Mouse (Mus musculus) adrenal gland, postnatal 25 days (tissue): ENCODE data around the gene Yae1d1. TPM values are rescaled to one million over a fixed set of nuclear protein-coding genes. Genes with fewer than 3 reads are reported as not detected.
"Not testable (repeated sequence)": the region's sequence is repeated elsewhere in the genome, so short reads cannot be mapped to it uniquely, and the experiment has no call there.

Source experiments
- DNase-seq: peaks from one replicate; pipeline ENCODE4 v3.0.0; 2021; ENCODE audit warnings: mixed read lengths
- long read RNA-seq: library from polyadenylated mRNA; stranded (forward); transcript quantifications from one replicate; pipeline ENCODE4 v2.0.0, GENCODE M21; 2021
- total RNA-seq: library from RNA; stranded (reverse); gene quantifications from 2 replicates; pipeline ENCODE4 v1.2.3, GENCODE M21; 2021

The Yae1d1 gene
- total RNA-seq = 23.6 and 28.2 TPM in 2 replicates
- long read RNA-seq, full-length matches to known transcripts = 28 of 31 reads
- long read RNA-seq, partial matches to known transcripts = 0 of 31 reads
- long read RNA-seq, other reads (novel, unspliced or antisense) = 3 of 31 reads

DNA sequence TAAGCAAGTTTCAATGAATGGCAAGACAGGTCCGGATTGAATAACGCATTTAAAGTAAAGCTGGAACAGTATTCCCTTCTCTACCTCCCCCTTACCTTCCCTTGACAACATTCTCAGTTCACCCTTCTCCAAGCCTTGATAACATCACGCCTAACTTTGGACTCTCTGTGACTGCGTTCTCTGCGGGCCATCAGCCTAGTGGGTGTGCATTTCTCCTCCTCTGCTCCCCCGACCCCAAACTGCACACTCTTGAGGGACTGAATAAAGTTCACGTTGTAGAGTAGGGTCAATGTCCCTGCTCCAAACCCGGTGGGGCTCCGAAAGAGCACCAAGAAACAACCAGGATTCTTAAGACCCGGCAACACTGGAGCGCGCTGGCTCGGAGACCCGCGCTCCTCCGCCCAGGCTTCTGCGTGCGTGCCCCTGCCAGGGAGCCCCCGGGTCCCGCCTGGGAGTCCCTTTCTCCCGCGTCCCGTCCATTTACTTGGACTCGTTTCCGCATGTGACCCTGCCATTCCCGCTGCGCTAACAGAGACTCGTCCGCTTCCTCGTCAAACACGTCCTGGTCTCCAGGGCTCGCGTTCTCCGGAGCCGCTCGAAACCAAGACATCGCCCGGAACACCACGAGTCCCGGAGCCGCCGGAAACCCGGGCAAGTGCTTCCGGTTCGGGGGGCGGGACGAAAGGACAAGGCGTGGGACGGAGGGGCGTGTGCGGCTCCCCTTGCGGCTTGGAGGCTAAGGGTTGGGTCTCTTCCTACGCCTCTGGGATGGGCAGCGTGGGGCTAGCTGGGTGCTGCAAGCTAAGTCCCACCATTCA is at the start of gene Yae1d1:
Gene Yae1d1 (minus strand): TSS at position 653 of the 818 bp plus-strand sequence.
- peak; percentile 96 for DNase-seq

DNA sequence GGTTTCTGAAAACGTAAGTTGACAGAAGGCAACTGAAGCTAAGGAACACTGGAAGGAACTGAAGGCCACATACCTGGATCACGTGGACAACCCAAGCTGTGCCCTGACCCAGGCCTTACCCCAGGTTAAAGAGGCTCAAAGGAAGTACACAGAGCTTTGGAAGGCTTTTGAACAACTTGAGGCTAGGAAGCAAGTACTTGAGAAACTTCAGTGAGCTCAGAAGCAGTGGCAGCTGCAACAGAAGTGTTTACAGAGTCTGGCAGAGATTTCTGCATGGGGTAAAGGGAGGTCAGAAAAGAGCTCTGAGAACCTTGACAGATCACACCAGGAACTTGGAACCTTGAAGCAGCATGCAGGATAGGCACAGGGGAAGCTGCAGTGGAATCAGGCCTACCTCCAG is 45.7 kb upstream of the Yae1d1 start:
- no peak for DNase-seq

DNA sequence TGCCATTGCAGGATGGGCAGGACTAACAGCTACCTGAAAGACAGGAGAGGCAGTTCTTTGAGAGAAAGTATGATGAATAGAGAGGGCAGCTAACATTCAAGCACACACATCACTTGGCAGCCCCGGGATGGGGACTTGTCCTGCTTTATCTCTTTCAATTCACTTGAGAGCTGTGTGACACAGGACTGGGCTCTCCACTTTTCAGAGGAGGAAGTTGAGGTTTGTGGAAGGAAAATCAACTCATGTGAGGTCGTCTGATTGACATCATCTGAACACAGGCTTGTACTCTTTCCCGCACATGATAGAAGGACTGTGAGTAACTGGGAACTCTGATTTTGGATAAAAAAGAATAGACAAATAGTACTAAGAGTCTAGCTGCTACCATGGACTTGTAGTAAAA is 23.5 kb upstream of the Yae1d1 start:
- DNase-seq = no peak

DNA sequence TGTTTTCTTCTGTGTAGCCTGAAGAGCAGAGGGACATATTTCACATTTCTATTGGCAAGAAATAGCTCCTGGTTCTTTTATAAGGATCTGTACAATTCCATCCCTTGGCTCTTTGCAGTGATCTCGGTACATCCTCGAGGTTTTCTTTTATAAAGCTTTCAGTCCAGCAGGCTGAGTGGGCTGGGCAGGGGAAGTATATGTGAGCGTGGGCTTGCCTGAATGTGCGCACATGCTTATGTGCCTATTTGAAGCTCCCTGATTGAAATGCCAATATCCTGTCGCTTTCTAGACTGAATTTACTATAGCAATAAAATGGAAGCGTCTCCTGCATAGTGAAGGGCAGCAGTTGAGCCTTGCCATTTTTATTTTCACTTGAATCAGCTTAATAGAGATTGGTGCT is 20.1 kb upstream of the Yae1d1 start:
- no peak for DNase-seq

DNA sequence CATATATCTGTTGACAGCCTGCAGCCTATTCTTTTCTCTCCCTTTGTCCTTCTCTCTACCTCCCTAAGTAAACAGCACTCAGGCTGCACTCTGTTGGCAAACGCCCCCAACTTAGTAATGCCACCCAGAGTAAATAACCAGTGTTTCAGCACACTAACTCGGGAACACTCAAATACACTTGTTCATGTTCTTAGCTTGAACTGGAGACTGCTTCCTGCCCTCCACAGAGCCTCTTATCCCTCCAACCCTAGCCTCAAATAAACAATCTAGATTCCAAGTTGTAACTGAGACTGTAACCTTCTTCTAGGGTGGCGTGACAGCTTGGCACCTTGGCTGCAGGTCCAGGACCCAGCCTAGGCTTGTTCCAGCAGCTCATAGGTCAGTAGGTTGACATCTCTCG is 17.9 kb upstream of the Yae1d1 start:
- no peak for DNase-seq

DNA sequence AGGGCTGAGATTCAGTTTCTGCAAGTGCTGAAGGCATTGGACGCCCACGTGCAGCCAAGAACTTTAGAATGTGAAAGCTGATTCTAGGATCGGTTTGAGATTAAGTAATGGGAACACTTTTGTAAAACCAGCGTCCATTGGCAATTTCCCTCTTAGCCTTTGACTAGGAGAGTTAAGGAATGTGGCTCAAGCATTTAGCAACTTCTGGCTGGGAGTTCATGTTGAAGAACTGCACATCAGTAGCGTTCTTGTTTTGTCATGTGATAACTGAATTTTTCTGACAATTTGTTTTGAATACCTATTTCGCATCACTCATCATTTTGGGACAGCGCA is 332 bp upstream of the Yae1d1 start:
- DNase-seq = no peak

DNA sequence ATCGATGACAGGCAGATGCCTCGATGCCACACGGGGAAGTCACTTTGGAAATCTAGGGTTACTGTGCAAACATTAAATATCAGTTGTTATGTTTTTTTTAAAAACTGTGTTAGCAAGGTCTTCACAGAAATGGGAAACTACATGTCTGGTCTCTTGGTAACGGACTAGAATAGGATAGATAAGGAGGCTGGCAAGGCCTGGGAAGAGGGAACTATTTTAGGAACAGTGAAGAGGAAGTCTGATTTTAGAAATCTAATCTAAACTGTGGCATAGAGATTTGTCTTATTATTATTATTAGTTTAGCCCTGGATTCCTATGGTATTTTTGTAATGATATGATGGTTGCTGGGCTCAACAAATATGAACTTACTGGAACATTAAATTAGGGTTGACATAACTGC is 1.1 kb downstream of the Yae1d1 start:
- no peak for DNase-seq

DNA sequence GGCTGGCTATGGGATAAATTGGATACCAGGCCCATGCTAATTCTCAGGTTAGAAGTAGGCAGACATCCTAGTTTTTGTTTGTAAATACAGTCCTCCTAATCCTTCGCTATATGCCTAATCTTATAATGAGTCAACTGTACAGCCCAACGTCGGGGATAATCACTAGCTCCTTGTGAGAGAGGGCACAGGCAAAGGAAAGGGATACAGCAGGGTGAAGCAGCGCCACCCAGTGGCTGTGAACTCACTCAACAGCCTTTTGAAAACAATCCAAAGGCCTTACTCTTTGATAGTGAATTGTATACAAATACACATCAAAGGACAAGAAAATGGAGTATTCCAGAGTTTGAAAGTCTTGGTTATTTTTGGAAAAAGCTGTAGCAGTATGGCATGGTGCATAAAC is 10.0 kb downstream of the Yae1d1 start:
- DNase-seq = peak; percentile 75

DNA sequence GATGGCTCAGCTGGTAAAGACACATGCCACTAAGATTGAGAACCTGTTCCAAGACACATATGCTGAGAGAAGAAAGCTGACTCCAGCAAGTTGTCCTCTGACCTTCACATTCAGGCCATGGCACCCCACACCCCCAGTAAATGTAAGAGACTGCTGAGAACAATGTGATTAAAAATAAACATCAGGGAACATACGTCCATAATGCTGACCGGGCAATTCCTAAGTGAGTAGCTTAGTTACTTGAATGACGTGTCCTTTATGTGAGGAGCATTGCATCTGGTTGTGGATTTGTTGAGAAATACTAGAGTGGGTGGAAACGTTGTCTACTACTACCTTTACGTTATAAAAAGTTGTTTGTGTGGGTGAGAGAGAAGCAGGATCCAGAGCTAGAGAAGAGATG is 10.5 kb downstream of the Yae1d1 start:
- no peak for DNase-seq

DNA sequence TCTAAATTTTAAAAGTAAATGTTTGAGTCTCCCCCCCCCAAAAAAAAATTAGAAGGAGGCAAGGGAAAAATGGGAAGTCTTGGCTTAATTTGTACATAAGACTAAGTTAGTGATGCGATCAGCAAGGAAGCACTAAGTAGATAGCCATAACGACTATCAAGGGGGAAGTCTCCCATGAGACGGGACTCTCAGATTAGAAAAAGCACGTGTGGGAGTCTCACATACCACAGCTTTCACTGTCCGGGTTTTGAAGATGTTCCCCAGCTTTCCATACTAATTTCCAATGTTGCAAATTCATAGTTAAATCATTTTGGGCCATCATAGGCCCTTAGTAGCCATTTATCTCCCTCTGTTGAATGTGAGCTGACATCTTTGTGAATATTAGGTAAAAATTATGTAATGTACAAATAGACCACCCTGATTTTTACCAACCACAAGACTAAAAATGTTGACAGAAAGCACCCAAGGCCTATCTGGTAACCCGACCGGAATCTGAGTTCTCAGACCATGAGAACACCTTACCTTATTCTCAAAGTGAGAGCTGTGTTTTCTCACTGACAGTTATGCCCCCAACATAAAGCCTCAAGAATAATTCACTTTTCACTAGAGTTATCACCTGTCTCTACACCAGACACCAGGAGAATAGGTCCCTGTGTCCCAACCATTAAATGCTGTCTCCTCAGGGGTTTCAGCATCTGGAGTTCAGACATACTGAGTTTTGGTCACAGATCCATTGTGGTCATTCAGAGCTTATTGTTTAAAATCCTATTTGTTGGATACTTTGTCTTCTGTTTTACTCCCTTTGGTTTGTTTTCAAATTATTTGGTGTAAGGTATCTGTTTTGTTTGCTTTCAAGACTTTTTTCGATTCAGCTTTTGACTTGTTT is 16.1 kb downstream of the Yae1d1 start:
- DNase-seq = no peak

DNA sequence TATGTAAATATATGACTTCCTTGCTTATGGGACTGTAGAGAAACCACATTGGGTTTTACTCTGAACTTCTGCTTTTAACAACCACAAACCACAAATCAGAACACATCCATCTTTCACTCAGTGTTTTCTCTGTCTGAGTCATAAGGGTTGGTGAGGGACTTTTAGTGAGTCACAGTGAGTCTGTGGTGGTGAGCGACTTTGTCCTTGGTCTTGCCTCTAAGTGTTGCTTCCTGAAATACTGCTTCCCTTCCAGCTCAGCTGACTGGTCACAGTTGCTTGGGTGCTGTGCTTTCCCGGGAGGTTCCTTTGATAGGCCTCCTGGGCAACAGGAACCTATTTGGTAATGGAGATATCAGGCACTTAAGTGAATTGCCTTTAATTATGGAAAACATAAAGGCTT is 17.3 kb downstream of the Yae1d1 start:
- DNase-seq = peak; percentile 27

DNA sequence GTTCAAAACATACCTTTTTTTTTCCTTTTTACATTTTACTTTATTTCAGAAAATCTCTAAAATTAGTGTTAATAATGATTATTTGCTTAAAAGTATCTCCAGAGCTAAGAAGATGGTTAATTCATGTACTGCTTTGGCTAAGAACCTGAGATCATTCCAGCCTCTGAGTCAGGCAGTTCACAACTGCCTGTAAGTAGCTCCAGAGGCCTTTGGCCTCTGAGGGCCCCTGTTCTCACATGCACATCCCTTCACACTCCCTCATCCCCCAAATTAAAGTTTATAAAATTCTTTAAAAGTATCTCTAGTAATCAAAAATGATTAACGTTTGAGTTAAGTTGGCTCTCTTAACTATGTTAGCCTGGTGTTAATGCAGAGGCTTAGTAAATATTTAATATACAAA is 17.7 kb downstream of the Yae1d1 start:
- no peak for DNase-seq

DNA sequence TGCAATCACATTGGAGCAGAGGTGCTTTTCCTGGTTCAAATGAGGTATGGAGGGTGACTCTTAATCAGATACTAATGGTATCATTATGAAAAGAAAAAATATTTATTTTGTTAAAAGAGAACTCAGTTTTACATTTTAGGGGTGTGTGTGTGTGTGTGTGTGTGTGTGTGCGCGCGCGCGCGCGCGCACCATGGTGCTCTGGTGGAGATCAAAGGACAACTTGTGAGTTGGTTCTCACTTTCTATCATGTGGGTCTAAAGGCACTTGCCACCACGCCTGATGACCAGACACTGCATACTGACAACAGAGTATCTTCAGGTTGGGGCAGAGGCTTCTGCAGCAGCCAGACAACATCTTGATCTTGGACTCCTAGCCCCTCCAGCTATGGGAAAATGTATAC is 18.4 kb downstream of the Yae1d1 start:
- no peak for DNase-seq

DNA sequence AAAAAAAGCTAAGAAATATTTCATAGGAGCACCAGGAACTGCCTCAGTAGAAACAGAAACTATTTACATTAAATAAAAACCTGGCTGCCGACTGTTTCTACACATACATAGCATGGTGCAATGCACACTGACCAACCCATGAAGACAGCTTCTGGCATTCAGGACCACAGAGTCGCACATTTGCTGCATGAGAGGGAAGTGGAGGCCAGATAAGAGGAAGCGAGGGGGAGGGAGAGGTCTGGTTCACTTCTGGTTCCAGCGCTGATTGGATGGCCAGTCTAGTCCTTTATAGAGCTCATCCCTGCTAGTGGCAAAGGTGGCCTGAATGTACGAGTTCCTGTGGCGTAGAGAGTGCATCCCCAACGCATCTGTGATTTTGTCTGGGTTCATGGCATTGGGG is 32.5 kb downstream of the Yae1d1 start:
- DNase-seq = no peak

DNA sequence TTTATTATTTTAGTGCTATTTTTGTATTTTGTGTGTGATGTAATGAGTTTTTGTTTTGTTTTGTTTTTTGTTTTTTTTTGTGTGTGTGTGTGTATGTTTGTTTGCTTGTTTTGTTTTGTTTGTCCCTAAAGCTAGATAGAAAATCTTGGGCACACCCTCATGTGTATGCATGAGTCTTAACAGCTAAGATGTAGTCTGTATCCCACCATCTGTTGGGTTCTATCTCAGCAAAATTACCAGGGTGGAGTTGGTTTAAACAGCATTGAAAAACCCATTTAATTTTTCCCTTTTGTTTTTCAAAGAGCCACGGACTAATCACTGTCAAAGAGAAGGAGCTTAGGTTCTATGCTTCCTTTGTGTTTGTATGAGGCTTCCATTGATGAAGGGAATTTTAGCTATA is 38.9 kb downstream of the Yae1d1 start:
- DNase-seq = no peak

DNA sequence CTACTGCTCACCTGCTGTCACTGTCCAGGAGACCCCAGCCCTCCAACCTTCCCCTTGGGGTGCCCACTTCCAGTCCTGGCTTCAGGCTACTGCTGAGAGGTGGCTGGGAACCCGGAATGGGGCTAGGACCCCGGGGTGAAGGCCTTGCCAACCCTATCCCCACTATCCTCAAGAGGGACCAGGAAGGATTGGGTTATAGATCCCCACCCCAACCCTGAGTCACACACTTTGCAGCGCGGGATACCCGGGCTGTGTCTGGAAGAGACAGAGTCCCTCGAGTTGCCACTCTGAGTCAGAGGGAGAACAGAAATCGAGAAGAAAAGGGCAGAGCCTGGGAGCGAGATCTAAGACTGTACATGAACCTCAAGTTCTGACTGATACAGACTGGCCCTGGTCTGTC is 42.6 kb downstream of the Yae1d1 start:
- not testable (repeated sequence) for DNase-seq

DNA sequence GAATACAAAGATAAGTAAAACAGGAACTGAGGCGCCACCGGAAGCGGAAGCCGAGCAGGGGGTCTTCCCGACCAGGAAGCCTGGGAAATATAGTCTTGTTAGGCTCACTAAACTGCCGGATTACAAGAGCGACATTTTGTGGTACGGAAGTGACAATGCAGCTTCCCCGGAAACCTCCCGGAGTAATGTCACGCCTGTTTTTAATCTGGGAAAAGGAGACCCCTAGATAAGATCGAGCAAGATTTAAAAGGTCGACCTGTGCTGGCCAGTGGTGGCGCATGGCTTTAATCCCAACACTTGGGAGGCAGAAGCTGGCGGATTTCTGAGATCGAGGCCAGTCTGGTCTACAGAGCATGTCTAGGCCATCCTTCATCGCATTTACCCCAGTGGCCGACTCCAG is 43.6 kb downstream of the Yae1d1 start:
- no peak for DNase-seq

DNA sequence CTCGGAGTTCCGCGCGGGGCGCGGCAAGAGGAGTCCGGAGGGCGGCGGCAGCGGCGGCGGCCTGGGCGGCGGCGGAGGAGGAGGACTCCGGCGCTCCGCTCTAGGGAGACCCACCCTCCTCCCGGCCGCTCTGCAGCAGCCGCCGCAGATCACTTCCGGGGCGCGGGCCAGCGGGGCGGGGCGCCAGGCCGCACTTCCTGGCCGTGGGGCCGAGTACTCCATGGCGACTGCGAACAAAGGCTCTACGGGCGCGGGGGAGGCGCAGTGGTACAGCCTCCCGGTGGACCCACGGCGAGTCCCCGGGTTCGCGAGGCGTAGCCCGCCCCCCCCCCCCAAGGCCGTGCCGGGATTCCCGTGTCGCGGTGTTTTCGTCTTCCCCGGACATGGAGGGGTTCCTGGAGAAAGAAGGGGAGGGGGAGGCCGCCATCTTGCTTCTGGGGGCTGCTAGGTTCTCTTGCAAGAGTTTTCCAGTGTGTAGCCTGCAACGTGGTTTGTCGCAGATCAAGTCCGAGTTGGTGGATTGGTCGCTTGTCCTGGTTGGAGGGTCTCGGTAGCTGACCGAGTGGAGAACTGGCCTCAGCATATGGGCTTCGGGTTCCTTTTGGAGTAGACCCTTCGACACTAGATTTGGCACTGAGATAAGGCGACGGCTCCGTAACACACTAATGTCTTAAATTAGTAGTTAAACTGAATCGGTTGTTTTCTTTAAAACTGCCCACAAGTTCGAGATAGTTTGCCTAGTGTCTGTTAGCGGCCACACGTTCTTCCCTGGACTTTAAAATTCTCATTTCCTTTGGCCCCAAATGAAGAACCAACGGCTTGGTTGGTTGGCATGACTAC is 48.9 kb downstream of the Yae1d1 start, which contains the start of gene Rala:
Gene Rala (minus strand): TSS at position 162 of the 840 bp plus-strand sequence.
- peak; percentile 96 for DNase-seq

DNA sequence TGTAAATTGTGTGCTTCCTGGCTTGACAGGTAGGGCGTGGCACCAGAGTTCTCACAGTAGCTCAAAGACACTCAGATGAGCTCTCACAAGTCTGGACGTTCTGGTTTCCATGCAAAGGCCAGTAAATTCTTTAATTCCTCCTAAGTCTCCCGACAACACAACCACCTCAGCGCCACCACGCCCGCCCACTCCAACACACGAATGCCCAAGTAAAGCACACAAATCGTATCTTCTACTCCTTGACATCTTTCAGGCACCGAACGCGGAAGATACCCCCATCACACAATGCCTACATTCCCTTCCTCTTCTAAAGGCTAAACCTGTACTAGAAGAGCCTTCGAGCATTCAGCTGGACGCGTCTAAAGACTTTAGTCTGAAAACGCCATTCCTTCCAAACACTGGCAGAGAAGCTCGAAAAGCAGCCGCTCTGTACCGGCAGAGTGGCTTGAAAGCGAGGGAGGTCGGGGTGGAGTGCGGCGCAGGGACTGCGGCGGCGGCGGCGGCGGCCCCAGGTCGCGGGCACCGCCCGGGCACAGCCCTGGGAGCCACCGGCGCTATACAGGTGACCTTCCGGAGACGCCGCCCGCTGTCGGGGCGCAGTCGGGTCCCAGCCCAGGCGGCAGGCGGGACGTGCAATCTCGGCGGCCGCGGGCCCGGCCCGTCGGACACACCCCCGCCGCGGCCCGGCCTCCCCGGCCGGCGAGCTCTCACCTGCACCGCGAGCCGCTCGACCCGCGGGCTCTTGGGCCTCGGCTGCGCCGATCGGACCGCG is 49.7 kb downstream of the Yae1d1 start:
- peak; percentile 8 for DNase-seq

DNA sequence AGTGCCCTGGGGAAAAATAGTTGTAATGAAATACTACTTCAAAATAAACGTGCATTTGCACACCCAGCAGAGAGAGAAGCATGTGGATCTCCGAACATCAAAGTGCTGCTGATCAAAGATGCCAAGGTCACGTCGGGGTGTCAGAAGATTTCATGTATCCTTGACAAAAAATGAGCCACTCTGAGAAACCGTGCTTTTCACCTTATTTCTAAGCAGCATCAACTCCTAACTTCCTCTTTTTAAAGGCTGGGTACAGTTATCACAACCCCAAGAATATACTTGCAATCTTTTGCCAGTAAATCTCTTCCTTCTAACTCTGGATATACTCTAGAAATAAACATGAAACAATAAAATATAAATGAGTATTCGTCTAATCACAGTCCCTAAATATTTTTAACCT is 50.8 kb downstream of the Yae1d1 start:
- no peak for DNase-seq
